Mouse (Mus musculus): ENCODE measurements around the gene Cxcr4. TPM values are rescaled to one million over a fixed set of nuclear protein-coding genes. Genes with fewer than 3 reads are reported as not detected.

Cxcr4 gene
- total RNA-seq, 2 experiments from 2014 or later = 6.0 to 6.7 TPM

GRCm38 (mm10) chr1:128580321-128580720 lies 11.8 kb downstream of the Cxcr4 start:
- H3K27ac ChIP-seq = no peak overlapping the region
- no peak for TF ChIP-seq CTCF (conservative IDR thresholded peaks at IDR 0.05)
- H3K4me3 ChIP-seq = no peak overlapping the region
- no peak for DNase-seq (ENCODE audit: low spot score in 2 of 2)

- no peak for DNase-seq (ENCODE audit: low spot score in 2 of 2)
- Histone ChIP-seq H3K27ac (no peak overlapping the region), H3K4me3 (no peak overlapping the region)
- no peak for TF ChIP-seq CTCF (conservative IDR thresholded peaks at IDR 0.05)
Observed at GRCm38 (mm10) chr1:128578454-128578853, 13.6 kb downstream of the Cxcr4 start.

GRCm38 (mm10) chr1:128575096-128575495 lies 17.0 kb downstream of the Cxcr4 start:
- TF ChIP-seq CTCF (conservative IDR thresholded peaks at IDR 0.05) = no peak
- Histone ChIP-seq H3K27ac (no peak overlapping the region), H3K4me3 (no peak overlapping the region)
- DNase-seq (ENCODE audit: low spot score in 2 of 2) = no peak

GRCm38 (mm10) chr1:128571033-128571432 lies 21.1 kb downstream of the Cxcr4 start:
- no peak for TF ChIP-seq CTCF (conservative IDR thresholded peaks at IDR 0.05)
- Histone ChIP-seq H3K27ac (no peak overlapping the region), H3K4me3 (no peak overlapping the region)
- no peak for DNase-seq (ENCODE audit: low spot score in 2 of 2)

GRCm38 (mm10) chr1:128569992-128570648 lies 22.0 kb downstream of the Cxcr4 start:
- DNase-seq (ENCODE audit: low spot score in 2 of 2) = no peak
- H3K27ac ChIP-seq = no peak overlapping the region
- no peak overlapping the region for H3K4me3 ChIP-seq
- TF ChIP-seq CTCF (conservative IDR thresholded peaks at IDR 0.05) = no peak

- no peak overlapping the region for H3K27ac ChIP-seq
Observed at GRCm38 (mm10) chr1:128567224-128568197, 24.6 kb downstream of the Cxcr4 start.

GRCm38 (mm10) chr1:128563905-128564304 lies 28.2 kb downstream of the Cxcr4 start:
- no peak for DNase-seq (ENCODE audit: low spot score in 2 of 2)
- TF ChIP-seq CTCF (conservative IDR thresholded peaks at IDR 0.05) = no peak
- Histone ChIP-seq H3K27ac (no peak overlapping the region), H3K4me3 (no peak overlapping the region)

More at GRCm38 (mm10) chr1:128567224-128568197, 24.6 kb downstream of the Cxcr4 start:
- no peak for TF ChIP-seq CTCF (conservative IDR thresholded peaks at IDR 0.05)
- DNase-seq (ENCODE audit: low spot score in 2 of 2) = no peak
- H3K4me3 ChIP-seq = no peak overlapping the region

- Histone ChIP-seq H3K4me3 (peak overlapping the region; percentile 8; the same call in 1 of the 2 replicates), H3K27ac (no peak overlapping the region)
- TF ChIP-seq CTCF (conservative IDR thresholded peaks at IDR 0.05) = peak; percentile 34
- DNase-seq (ENCODE audit: low spot score in 2 of 2) = peak; percentile 27 to 29
Observed at GRCm38 (mm10) chr1:128561325-128561874, 30.7 kb downstream of the Cxcr4 start.

GRCm38 (mm10) chr1:128560452-128561324 lies 31.4 kb downstream of the Cxcr4 start:
- Histone ChIP-seq H3K27ac (no peak overlapping the region), H3K4me3 (peak overlapping the region; percentile 8; the same call in 1 of the 2 replicates)
- TF ChIP-seq CTCF (conservative IDR thresholded peaks at IDR 0.05) = no peak
- DNase-seq (ENCODE audit: low spot score in 2 of 2) = no peak

GRCm38 (mm10) chr1:128557953-128558352 lies 34.1 kb downstream of the Cxcr4 start:
- Histone ChIP-seq H3K4me3 (no peak overlapping the region), H3K27ac (no peak overlapping the region)
- no peak for DNase-seq (ENCODE audit: low spot score in 2 of 2)
- no peak for TF ChIP-seq CTCF (conservative IDR thresholded peaks at IDR 0.05)

- Histone ChIP-seq H3K4me3 (no peak overlapping the region), H3K27ac (no peak overlapping the region)
- DNase-seq (ENCODE audit: low spot score in 2 of 2) = no peak
- no peak for TF ChIP-seq CTCF (conservative IDR thresholded peaks at IDR 0.05)
Observed at GRCm38 (mm10) chr1:128552545-128552944, 39.5 kb downstream of the Cxcr4 start.

- DNase-seq (ENCODE audit: low spot score in 2 of 2) = no peak
- peak; percentile 56 for TF ChIP-seq CTCF (conservative IDR thresholded peaks at IDR 0.05)
- Histone ChIP-seq H3K4me3 (no peak overlapping the region), H3K27ac (no peak overlapping the region)
Observed at GRCm38 (mm10) chr1:128551743-128552397, 40.2 kb downstream of the Cxcr4 start.
